Mouse (Mus musculus) mature B cell (primary cell): ENCODE results near the gene Gm3259.
"Not testable (repeated sequence)": the region's sequence is repeated elsewhere in the genome, so short reads cannot be mapped to it uniquely, and the experiment has no call there.

Source experiments
- in situ Hi-C: fragments of 300-500 bp; cut with MboI; formaldehyde crosslinking; loops from 2 replicates; pipeline ENCODE4 v1.14.3; 2019

Gene Gm3259

DNA sequence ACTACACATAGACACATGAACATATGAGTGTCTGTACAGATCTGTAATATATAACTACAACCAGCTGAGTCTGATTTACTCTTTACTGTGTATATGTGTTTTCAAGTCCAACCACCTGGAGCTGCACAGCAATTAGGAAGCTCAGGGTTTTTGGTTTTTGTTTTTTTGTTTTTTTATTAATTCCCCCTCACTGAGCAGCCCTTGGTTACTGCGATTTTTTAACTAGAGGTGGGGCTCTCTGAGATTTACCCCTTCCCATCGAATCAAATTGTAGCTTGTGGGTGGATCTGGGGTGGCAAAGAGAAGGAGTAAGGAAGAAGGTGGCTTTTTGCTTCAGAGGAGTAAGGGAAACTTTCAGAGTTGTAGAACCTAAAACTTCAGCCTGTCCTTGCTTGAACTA lies at the start of gene Gm3259:
Gm3259 (plus strand) TSS at position 301 of the 400 bp plus-strand sequence.
- in situ Hi-C loops: not testable (repeated sequence)

DNA sequence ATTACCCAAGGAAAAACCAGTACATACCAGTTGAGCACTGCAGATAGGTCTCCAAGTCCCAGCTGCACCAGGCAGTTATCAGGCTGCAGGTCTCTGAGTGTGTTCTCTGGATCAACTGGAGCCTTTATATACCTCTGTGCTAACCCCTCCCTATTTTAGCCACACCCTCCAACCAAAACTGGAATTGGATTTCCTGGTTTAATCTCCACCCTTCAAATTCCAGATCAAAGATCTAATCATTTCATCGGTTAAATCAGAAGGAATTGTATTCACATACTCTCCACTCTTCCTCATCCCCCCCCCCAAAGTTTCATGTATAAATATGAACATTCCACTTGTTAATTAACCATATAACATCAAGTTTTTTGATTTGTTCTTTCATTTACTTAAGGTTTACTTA lies 33.0 kb upstream of the Gm3259 start, which contains the start of gene Gm10424:
Gm10424 (minus strand) TSS at position 101 of the 400 bp plus-strand sequence.
- in situ Hi-C loops: not testable (repeated sequence)
